Comparison of ENCODE assay signal across 8 mouse cellular contexts in genomic region chr14:98167186-98168038, GRCm38 (mm10). TPM values are rescaled to one million over a fixed set of nuclear protein-coding genes. Genes with fewer than 3 reads are reported as not detected.
DNase-seq lines count a peak whose midpoint lies in the region; ATAC-seq and TF ChIP-seq lines count a peak whose summit lies in the region.

No protein-coding gene starts in this region.

- TF ChIP-seq POLR2A in lung, adult 2 months (IDR thresholded peaks at IDR 0.05; ENCODE audit: borderline replicate concordance, extremely low read depth, low read depth, low read length) = peak; percentile 65; the same call in 1 of the 2 replicates
- no peak for TF ChIP-seq POLR2A in olfactory bulb, adult 2 months (IDR thresholded peaks at IDR 0.05; ENCODE audit: insufficient read depth, low read depth, low read length)

- no peak for ATAC-seq in activated CD4-positive, CD25-positive, alpha-beta regulatory T cell, adult 4 months

- peak overlapping the region; percentile 89 for H3K4me3 ChIP-seq in lung, adult 2 months (replicated peaks; ENCODE audit: extremely low read depth, low read depth, low read length)
- peak overlapping the region; percentile 67 for H3K4me3 ChIP-seq in olfactory bulb, adult 2 months (ENCODE audit: insufficient read depth, low read depth, low read length)

- 1% methylated on average over 33 of the region's 33 CpGs for WGBS in lung, adult 2 months
- 3% methylated on average over 33 of the region's 33 CpGs for WGBS in olfactory bulb, adult 2 months

- DNase-seq in gastrocnemius, postnatal 10 days = peak; percentile 18
- DNase-seq in gastrocnemius, adult 18-20 months (ENCODE audit: low spot score) = no peak
- DNase-seq in cerebellum, postnatal 36 days = peak; percentile 11 to 27
- peak; percentile 63 to 65 for DNase-seq in heart, adult 18-20 months
- peak; percentile 58 for DNase-seq in kidney, adult 11 months
- peak; percentile 50 for DNase-seq in lung, adult 2 months

- 0 out of 2 replicates have a peak, but pooled peaks have one; percentile 3 for TF ChIP-seq CTCF in lung, adult 2 months (IDR thresholded peaks at IDR 0.05; ENCODE audit: insufficient read depth, low read length)
- TF ChIP-seq CTCF in olfactory bulb, adult 2 months (IDR thresholded peaks at IDR 0.05; ENCODE audit: insufficient read depth, low read depth, low read length) = no peak

- peaks cover 5% of the 10 kb centered on the region for H3K4me1 ChIP-seq in lung, adult 2 months (ENCODE audit: control insufficient read depth, insufficient read depth, low read length)
- H3K4me1 ChIP-seq in olfactory bulb, adult 2 months (ENCODE audit: control insufficient read depth, insufficient read depth, low read length) = peaks cover 4% of the 10 kb centered on the region; the same call in 1 of the 2 replicates

- no peak overlapping the region for H3K27ac ChIP-seq in olfactory bulb, adult 2 months (ENCODE audit: insufficient read depth, low read depth, low read length)

RNA-seq across cellular contexts. Expression of gene Dach1, which starts 2.2 kb away (rescaled TPM):
- total RNA-seq in gastrocnemius, postnatal 10 days (2021) = 10 to 100 TPM in 1 of 2 experiments, 1 to 10 TPM in 1; 9.0 to 11.7 TPM
- total RNA-seq in gastrocnemius, adult 18-20 months (2021) = 1 to 10 TPM; 2.5 to 3.0 TPM
- total RNA-seq in heart, adult 18-20 months (2021) = 1 to 10 TPM; 6.2 to 8.1 TPM
- 7.1 and 8.9 TPM in 2 replicates for polyA plus RNA-seq in lung, adult 2 months (2012; rRNA removed)
- not detected in 2 replicates for polyA plus RNA-seq in olfactory bulb, adult 2 months (2012; ENCODE audit: insufficient read depth, insufficient read length, low replicate concordance, missing spikeins)
- polyA plus RNA-seq in activated CD4-positive, CD25-positive, alpha-beta regulatory T cell, adult 4 months (2017; shearing (Covaris generic)) = not detected
